Mouse (Mus musculus): ENCODE measurements around the gene C2cd3. TPM values are rescaled to one million over a fixed set of nuclear protein-coding genes. Genes with fewer than 3 reads are reported as not detected.

C2cd3 gene
- polyA plus RNA-seq, 1 experiment from 2014 or later = 25.7 TPM

Other genes starting within 250 kb of the C2cd3 start
- 19.6 and 24.0 TPM in 2 replicates for gene Lipt2, start 213.0 kb upstream of the C2cd3 start, polyA plus RNA-seq (2014; fragmentation: Nextera tagmentation; extraction: Ambion mirVana)
- 0.58 and 0.91 TPM in 2 replicates for gene Kcne3, start 195.7 kb upstream of the C2cd3 start, polyA plus RNA-seq (2014; fragmentation: Nextera tagmentation; extraction: Ambion mirVana)
- gene Pgm2l1, start 144.8 kb upstream of the C2cd3 start, polyA plus RNA-seq (2014; fragmentation: Nextera tagmentation; extraction: Ambion mirVana) = 9.2 and 13.2 TPM in 2 replicates
- gene P4ha3, start 86.7 kb upstream of the C2cd3 start, polyA plus RNA-seq (2014; fragmentation: Nextera tagmentation; extraction: Ambion mirVana) = 1.5 and 2.8 TPM in 2 replicates
- 120 and 138 TPM in 2 replicates for gene Ppme1, start 74 bp downstream of the C2cd3 start, polyA plus RNA-seq (2014; fragmentation: Nextera tagmentation; extraction: Ambion mirVana)
- gene Ucp3, start 100.8 kb downstream of the C2cd3 start, polyA plus RNA-seq (2014; fragmentation: Nextera tagmentation; extraction: Ambion mirVana) = not detected in 2 replicates
- 42.5 and 55.0 TPM in 2 replicates for gene Ucp2, start 121.1 kb downstream of the C2cd3 start, polyA plus RNA-seq (2014; fragmentation: Nextera tagmentation; extraction: Ambion mirVana)
- 4.6 and 5.0 TPM in 2 replicates for gene Dnajb13, start 142.7 kb downstream of the C2cd3 start, polyA plus RNA-seq (2014; fragmentation: Nextera tagmentation; extraction: Ambion mirVana)
- 13.7 and 19.0 TPM in 2 replicates for gene Coa4, start 164.8 kb downstream of the C2cd3 start, polyA plus RNA-seq (2014; fragmentation: Nextera tagmentation; extraction: Ambion mirVana)
- 188 and 208 TPM in 2 replicates for gene Rab6a, start 235.2 kb downstream of the C2cd3 start, polyA plus RNA-seq (2014; fragmentation: Nextera tagmentation; extraction: Ambion mirVana)
- gene Mrpl48, start 236.1 kb downstream of the C2cd3 start, polyA plus RNA-seq (2014; fragmentation: Nextera tagmentation; extraction: Ambion mirVana) = 82.8 and 85.1 TPM in 2 replicates